ENCODE assay signal across 13 mouse cellular contexts in the genomic region with DNA sequence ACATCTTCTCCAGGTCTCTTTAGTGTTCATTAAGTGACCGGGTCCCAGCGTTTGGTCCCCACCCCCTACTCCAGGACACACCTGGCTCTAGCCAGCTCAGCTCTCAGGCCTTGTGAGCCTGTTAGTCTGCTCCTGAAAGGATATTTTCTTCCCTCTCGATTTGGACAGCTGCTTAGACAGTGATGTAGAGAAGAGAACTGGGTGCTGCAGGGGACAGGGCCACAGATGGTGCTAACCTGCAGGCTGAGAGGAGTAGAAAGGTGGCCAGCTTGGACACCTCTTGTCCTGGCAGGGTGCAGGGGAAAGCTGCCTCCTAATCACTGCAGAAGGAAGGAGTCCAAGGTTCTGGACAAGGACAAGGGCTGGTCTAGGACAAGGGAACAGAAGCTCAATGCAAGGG. TPM values are rescaled to one million over a fixed set of nuclear protein-coding genes. Genes with fewer than 3 reads are reported as not detected.
DNase-seq lines count a peak whose midpoint lies in the region; ATAC-seq and TF ChIP-seq lines count a peak whose summit lies in the region.
"Had no signal": no experiment of that assay in that cellular context is flagged by ENCODE, and none has a peak within 500 bp of the region (broad histone marks: within the 10 kb centered on the region; RNA-seq: fewer than 3 reads in every experiment).

No protein-coding gene starts in this region.

- no peak overlapping the region for H3K4me3 ChIP-seq in heart, embryonic 13.5 days
- H3K4me3 ChIP-seq in lung, embryonic 16.5 days (ENCODE audit: low read length), result no peak overlapping the region
- no peak overlapping the region for H3K4me3 ChIP-seq in liver, embryonic 14.5 days (ENCODE audit: insufficient read depth in 1 of 2, low read depth in 2 of 2, low read length in 2 of 2)
- H3K4me3 ChIP-seq: gastrocnemius, adult 2 months; hindbrain, embryonic 15.5 days; kidney, embryonic 15.5 days; limb, embryonic 12.5 days had no signal

- no peak for DNase-seq in cerebellum, adult 8-10 months
- no peak for DNase-seq in heart, postnatal 10 days
- no peak for DNase-seq in lung, postnatal 14 days
- no peak for DNase-seq in liver, embryonic 14.5 days (ENCODE audit: low read depth in 3 of 3, low spot score in 3 of 3)
- DNase-seq: gastrocnemius, adult 2 months had no signal

- TF ChIP-seq CTCF in liver, embryonic 14.5 days (IDR thresholded peaks at IDR 0.05; ENCODE audit: low read depth), result no peak

- H3K9ac ChIP-seq in heart, embryonic 13.5 days, result no peak overlapping the region
- no peak overlapping the region for H3K9ac ChIP-seq in lung, embryonic 16.5 days (ENCODE audit: low read length)
- H3K9ac ChIP-seq in liver, embryonic 14.5 days (replicated peaks), result peak overlapping the region; percentile 14; the same call in 1 of the 2 replicates
- H3K9ac ChIP-seq: forebrain, postnatal 0 days; hindbrain, embryonic 15.5 days; kidney, embryonic 15.5 days; limb, embryonic 12.5 days had no signal

- WGBS in heart, embryonic 13.5 days, result 77% methylated on average over 3 of the region's 3 CpGs
- 67% methylated on average over 3 of the region's 3 CpGs for WGBS in lung, embryonic 16.5 days
- 69% methylated on average over 3 of the region's 3 CpGs for WGBS in liver, embryonic 14.5 days (ENCODE audit: insufficient replicate concordance)

- peaks cover 72% of the 10 kb centered on the region for H3K4me1 ChIP-seq in heart, embryonic 13.5 days
- H3K4me1 ChIP-seq in lung, embryonic 16.5 days (replicated peaks; ENCODE audit: control insufficient read depth, insufficient read depth, low read length), result peaks cover 58% of the 10 kb centered on the region
- H3K4me1 ChIP-seq in liver, embryonic 14.5 days (replicated peaks; ENCODE audit: control insufficient read depth in 2 of 2, insufficient read depth in 2 of 2, low read length in 1 of 2), result peaks cover 62 to 83% of the 10 kb centered on the region in 2 experiments

- H3K4me2 ChIP-seq in heart, embryonic 13.5 days, result no peak overlapping the region
- H3K4me2 ChIP-seq in lung, embryonic 16.5 days (ENCODE audit: low read depth, low read length), result no peak overlapping the region
- H3K4me2 ChIP-seq in liver, embryonic 14.5 days (ENCODE audit: low read depth), result no peak overlapping the region
- H3K4me2 ChIP-seq: hindbrain, embryonic 15.5 days; kidney, embryonic 15.5 days; limb, embryonic 12.5 days had no signal

- no peak for TF ChIP-seq EP300 in liver, embryonic 14.5 days (IDR thresholded peaks at IDR 0.05; ENCODE audit: low read depth)

- H3K36me3 ChIP-seq in heart, embryonic 13.5 days, result no peaks in the 10 kb centered on the region
- no peaks in the 10 kb centered on the region for H3K36me3 ChIP-seq in lung, embryonic 16.5 days (ENCODE audit: control insufficient read depth, insufficient read depth, low read length)
- H3K36me3 ChIP-seq in liver, embryonic 14.5 days (replicated peaks; ENCODE audit: control insufficient read depth, insufficient read depth, low read depth), result peaks cover 4% of the 10 kb centered on the region; the same call in 1 of the 2 replicates
- H3K36me3 ChIP-seq: hindbrain, embryonic 15.5 days; kidney, embryonic 15.5 days had no signal

- peak; percentile 40; the same call in 1 of the 2 replicates for ATAC-seq in cerebellum, adult (ENCODE audit: insufficient number of reproducible peaks, low FRiP score, low TSS enrichment)
- ATAC-seq in heart, embryonic 13.5 days (ENCODE audit: extremely low read depth, insufficient number of reproducible peaks, low FRiP score, low TSS enrichment), result no peak
- no peak for ATAC-seq in lung, embryonic 16.5 days (ENCODE audit: low read depth)
- ATAC-seq in liver, embryonic 14.5 days (ENCODE audit: insufficient read depth), result no peak
- no peak for ATAC-seq in megakaryocyte, adult 5-6 weeks (ENCODE audit: poor library complexity, severe bottlenecking)

- H3K27ac ChIP-seq in heart, embryonic 13.5 days (replicated peaks), result peak overlapping the region; percentile 33; the same call in 1 of the 2 replicates
- peak overlapping the region; percentile 82; the same call in 1 of the 2 replicates for H3K27ac ChIP-seq in lung, embryonic 16.5 days (ENCODE audit: low read length)
- no peak overlapping the region for H3K27ac ChIP-seq in liver, embryonic 14.5 days
- H3K27ac ChIP-seq: kidney, embryonic 15.5 days had no signal

- intact Hi-C loops in heart, postnatal 10 days (cut with DNase I), result no loop called here

- H3K9me3 ChIP-seq in heart, embryonic 13.5 days, result no peaks in the 10 kb centered on the region
- H3K9me3 ChIP-seq in lung, embryonic 16.5 days (ENCODE audit: control insufficient read depth, low read length), result no peaks in the 10 kb centered on the region
- no peaks in the 10 kb centered on the region for H3K9me3 ChIP-seq in liver, embryonic 14.5 days (ENCODE audit: control insufficient read depth, low read length)
- H3K9me3 ChIP-seq: hindbrain, embryonic 15.5 days; kidney, embryonic 15.5 days; limb, embryonic 12.5 days had no signal

- no peaks in the 10 kb centered on the region for H3K27me3 ChIP-seq in heart, embryonic 13.5 days (replicated peaks)
- H3K27me3 ChIP-seq in lung, embryonic 16.5 days (ENCODE audit: control insufficient read depth, insufficient read depth, low read depth, low read length), result no peaks in the 10 kb centered on the region
- no peaks in the 10 kb centered on the region for H3K27me3 ChIP-seq in liver, embryonic 14.5 days (ENCODE audit: control insufficient read depth, insufficient read depth, low read length)
- H3K27me3 ChIP-seq: hindbrain, embryonic 15.5 days; kidney, embryonic 15.5 days; limb, embryonic 12.5 days had no signal

RNA-seq across cellular contexts. Expression of a gene that starts 11.0 kb away (rescaled TPM):
- polyA plus RNA-seq in heart, embryonic 13.5 days (2015; fragmentation: Nextera tagmentation; extraction: Ambion mirVana), result 15.4 and 20.9 TPM in 2 replicates
- total RNA-seq in heart, postnatal 10 days (2021), result 10 to 100 TPM; 33.9 to 43.2 TPM
- 38.2 and 39.3 TPM in 2 replicates for polyA plus RNA-seq in lung, embryonic 16.5 days (2015; fragmentation: Nextera tagmentation; extraction: Ambion mirVana)
- polyA plus RNA-seq in liver, embryonic 14.5 days (2012; rRNA removed), result 4.6 and 6.0 TPM in 2 replicates
- 17.8 and 19.2 TPM in 2 replicates for polyA plus RNA-seq in liver, embryonic 14.5 days (2014; fragmentation: Nextera tagmentation; extraction: Ambion mirVana)
- total RNA-seq in megakaryocyte, adult 5-6 weeks (2015), result 53.1 and 53.4 TPM in 2 replicates
- total RNA-seq in megakaryocyte, adult 5-6 weeks (2017), result 49.6 and 57.4 TPM in 2 replicates
